39 mouse cellular contexts compared by ENCODE assay signal in the genomic region with DNA sequence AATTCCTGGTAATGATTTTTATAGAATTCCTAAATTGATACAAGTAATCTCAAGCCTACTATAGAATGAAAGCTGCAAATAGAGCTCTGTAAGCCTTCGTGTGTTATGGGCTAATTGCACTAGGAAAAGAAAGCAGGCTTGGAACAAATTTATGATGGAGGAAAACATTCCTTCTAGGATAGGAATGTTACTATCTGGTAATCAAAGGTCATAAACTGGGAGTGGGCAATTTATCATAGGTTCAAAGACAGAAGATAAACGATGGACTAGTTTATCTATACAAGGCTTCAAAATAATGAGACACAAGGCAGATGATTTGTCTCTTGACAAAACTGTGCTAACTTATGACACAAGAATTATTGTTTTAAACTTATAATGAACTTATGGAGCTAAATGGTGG. TPM values are rescaled to one million over a fixed set of nuclear protein-coding genes. Genes with fewer than 3 reads are reported as not detected.
"Had no signal": no experiment of that assay in that cellular context is flagged by ENCODE, and none has a peak within 500 bp of the region (broad histone marks: within the 10 kb centered on the region; RNA-seq: fewer than 3 reads in every experiment).

No protein-coding gene starts in this region.

- ATAC-seq: liver, embryonic 12.5 days; liver, postnatal 0 days; lung, postnatal 0 days; midbrain, embryonic 13.5 days; midbrain, embryonic 15.5 days; midbrain, embryonic 16.5 days had no signal

- H3K9me3 ChIP-seq: limb, embryonic 10.5 days; limb, embryonic 12.5 days; limb, embryonic 13.5 days; limb, embryonic 15.5 days; liver, embryonic 12.5 days; liver, embryonic 13.5 days; liver, embryonic 15.5 days; lung, embryonic 15.5 days; megakaryocyte, embryonic 14.5 days; midbrain, embryonic 10.5 days; midbrain, embryonic 12.5 days; midbrain, embryonic 13.5 days; midbrain, embryonic 15.5 days; neural tube, embryonic 12.5 days; neural tube, embryonic 13.5 days had no signal

- H3K36me3 ChIP-seq: limb, embryonic 10.5 days; limb, embryonic 12.5 days; limb, embryonic 13.5 days; limb, embryonic 15.5 days; liver, embryonic 12.5 days; liver, embryonic 13.5 days; liver, embryonic 15.5 days; lung, embryonic 15.5 days; midbrain, embryonic 10.5 days; midbrain, embryonic 12.5 days; midbrain, embryonic 13.5 days; midbrain, embryonic 15.5 days; neural tube, embryonic 12.5 days; neural tube, embryonic 13.5 days had no signal

- H3K4me1 ChIP-seq: limb, embryonic 10.5 days; limb, embryonic 12.5 days; limb, embryonic 13.5 days; limb, embryonic 15.5 days; lung, embryonic 15.5 days; midbrain, embryonic 10.5 days; midbrain, embryonic 12.5 days; midbrain, embryonic 13.5 days; midbrain, embryonic 15.5 days; neural tube, embryonic 12.5 days; neural tube, embryonic 13.5 days had no signal

- H3K27ac ChIP-seq: limb, embryonic 10.5 days; limb, embryonic 12.5 days; limb, embryonic 13.5 days; limb, embryonic 15.5 days; liver, embryonic 12.5 days; liver, embryonic 13.5 days; liver, embryonic 14.5 days; liver, embryonic 15.5 days; lung, embryonic 15.5 days; macrophage; midbrain, embryonic 10.5 days; midbrain, embryonic 12.5 days; midbrain, embryonic 13.5 days; midbrain, embryonic 15.5 days; neural tube, embryonic 12.5 days; neural tube, embryonic 13.5 days had no signal

- H3K9ac ChIP-seq: limb, embryonic 12.5 days; limb, embryonic 13.5 days; limb, embryonic 15.5 days; liver, embryonic 12.5 days; liver, embryonic 13.5 days; liver, embryonic 14.5 days; liver, embryonic 15.5 days; liver, postnatal 0 days; lung, embryonic 14.5 days; lung, embryonic 15.5 days; midbrain, embryonic 12.5 days; midbrain, embryonic 13.5 days; midbrain, embryonic 15.5 days; neural tube, embryonic 12.5 days; neural tube, embryonic 13.5 days had no signal

- H3K27me3 ChIP-seq: limb, embryonic 12.5 days; limb, embryonic 13.5 days; limb, embryonic 15.5 days; liver, embryonic 12.5 days; lung, embryonic 15.5 days; midbrain, embryonic 12.5 days; midbrain, embryonic 13.5 days; midbrain, embryonic 15.5 days; neural tube, embryonic 12.5 days; neural tube, embryonic 13.5 days had no signal

- H3K4me2 ChIP-seq: limb, embryonic 12.5 days; limb, embryonic 13.5 days; limb, embryonic 15.5 days; liver, embryonic 11.5 days; liver, embryonic 12.5 days; liver, embryonic 13.5 days; liver, embryonic 15.5 days; lung, embryonic 14.5 days; lung, embryonic 15.5 days; midbrain, embryonic 11.5 days; midbrain, embryonic 12.5 days; midbrain, embryonic 13.5 days; midbrain, embryonic 15.5 days; neural tube, embryonic 12.5 days; neural tube, embryonic 13.5 days had no signal

- DNase-seq: left cerebral cortex, postnatal 4 days; liver; liver, embryonic 13.5 days; liver, postnatal 0 days; lung, adult 18-20 months; lung, adult 2 months; lung, embryonic 14.5 days; lung, postnatal 10 days; lung, postnatal 14 days; lung, postnatal 36 days; lung, postnatal 4 days; midbrain, embryonic 14.5 days had no signal

- H3K4me3 ChIP-seq: limb, embryonic 10.5 days; limb, embryonic 12.5 days; limb, embryonic 13.5 days; limb, embryonic 15.5 days; liver, embryonic 12.5 days; liver, embryonic 13.5 days; liver, embryonic 15.5 days; lung, embryonic 15.5 days; megakaryocyte, embryonic 14.5 days; midbrain, embryonic 10.5 days; midbrain, embryonic 12.5 days; midbrain, embryonic 13.5 days; midbrain, embryonic 15.5 days; myocyte; neural tube, embryonic 12.5 days; neural tube, embryonic 13.5 days had no signal

RNA-seq across cellular contexts. Expression of gene Tgm5, which starts 24.3 kb away (rescaled TPM):
- polyA plus RNA-seq: limb, embryonic 10.5 days; limb, embryonic 11.5 days; limb, embryonic 12.5 days; limb, embryonic 13.5 days; liver, adult 2 months; liver, embryonic 13.5 days; liver, embryonic 14.5 days; liver, embryonic 15.5 days; liver, embryonic 16.5 days; liver, postnatal 0 days; lung, embryonic 14.5 days; macrophage; midbrain, embryonic 10.5 days; midbrain, embryonic 11.5 days; midbrain, embryonic 12.5 days; midbrain, embryonic 13.5 days; midbrain, embryonic 14.5 days; midbrain, embryonic 15.5 days had no signal

RNA-seq across cellular contexts. Expression of gene Epb42, which starts 24.4 kb away (rescaled TPM):
- polyA plus RNA-seq: macrophage, myocyte had no signal

RNA-seq across cellular contexts. Expression of gene Tgm7, which starts 48.3 kb away (rescaled TPM):
- polyA plus RNA-seq: limb, embryonic 10.5 days; limb, embryonic 11.5 days; limb, embryonic 12.5 days; limb, embryonic 13.5 days; limb, embryonic 15.5 days; liver, adult 2 months; liver, embryonic 11.5 days; liver, embryonic 12.5 days; liver, embryonic 13.5 days; liver, embryonic 14.5 days; liver, embryonic 15.5 days; liver, embryonic 16.5 days; liver, postnatal 0 days; lung, adult 2 months; lung, embryonic 14.5 days; lung, embryonic 16.5 days; lung, postnatal 0 days; macrophage; midbrain, embryonic 10.5 days; midbrain, embryonic 11.5 days; midbrain, embryonic 12.5 days; midbrain, embryonic 13.5 days; midbrain, embryonic 14.5 days; midbrain, embryonic 15.5 days; midbrain, embryonic 16.5 days; midbrain, postnatal 0 days; myocyte; neural tube, embryonic 11.5 days; neural tube, embryonic 12.5 days had no signal
